Mouse (Mus musculus): ENCODE data around the gene Mgll. TPM values are rescaled to one million over a fixed set of nuclear protein-coding genes. Genes with fewer than 3 reads are reported as not detected.
A peak's percentile ranks its signal among the peaks of the same experiment; 100 is the strongest.

Gene Mgll
- total RNA-seq, 2 experiments from 2014 or later: 160 to 194 TPM

GRCm38 (mm10) chr6:88770981-88771380, 46.8 kb downstream of the Mgll start:
- no peak for DNase-seq

DNA sequence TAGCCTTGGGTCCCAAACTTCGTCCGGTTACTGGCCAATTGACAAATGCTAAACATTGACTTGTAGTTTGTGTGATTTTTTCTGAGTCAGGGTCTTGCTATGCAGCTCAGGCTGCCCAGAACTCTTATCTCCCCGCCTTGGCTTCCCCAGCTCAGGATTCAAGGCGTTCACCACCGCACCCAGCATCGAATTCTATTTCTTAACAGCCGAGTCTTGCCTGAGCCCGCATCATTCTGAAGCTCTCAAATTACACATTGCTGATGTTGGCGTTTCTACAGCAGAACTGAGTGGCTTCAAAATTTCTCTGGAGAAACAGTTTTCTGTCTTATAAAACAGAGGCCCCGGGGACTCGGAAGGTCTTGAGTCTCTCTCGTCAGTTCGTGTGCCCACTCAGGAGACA, 47.8 kb downstream of the Mgll start:
- DNase-seq: no peak

DNA sequence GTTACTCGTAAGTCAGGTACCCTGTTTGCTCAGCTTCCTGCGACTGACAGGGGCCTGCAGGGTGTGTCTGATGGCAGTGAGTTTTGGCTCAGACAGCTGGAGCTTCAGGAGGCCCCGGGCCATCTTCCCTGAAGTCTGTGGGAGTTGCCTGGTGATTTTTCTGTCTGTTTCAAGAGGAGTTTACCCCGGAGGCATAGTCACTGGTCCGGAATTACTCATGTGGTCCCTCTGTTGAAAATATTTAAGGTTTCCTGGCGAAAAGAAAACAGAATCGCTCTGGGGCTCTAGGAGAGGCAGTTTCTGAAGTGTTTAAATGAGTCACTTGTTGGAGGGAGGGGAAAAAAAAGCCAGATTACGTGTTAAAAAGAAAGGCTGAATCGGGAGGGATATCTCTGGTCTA, 49.8 kb downstream of the Mgll start:
- DNase-seq: no peak

DNA sequence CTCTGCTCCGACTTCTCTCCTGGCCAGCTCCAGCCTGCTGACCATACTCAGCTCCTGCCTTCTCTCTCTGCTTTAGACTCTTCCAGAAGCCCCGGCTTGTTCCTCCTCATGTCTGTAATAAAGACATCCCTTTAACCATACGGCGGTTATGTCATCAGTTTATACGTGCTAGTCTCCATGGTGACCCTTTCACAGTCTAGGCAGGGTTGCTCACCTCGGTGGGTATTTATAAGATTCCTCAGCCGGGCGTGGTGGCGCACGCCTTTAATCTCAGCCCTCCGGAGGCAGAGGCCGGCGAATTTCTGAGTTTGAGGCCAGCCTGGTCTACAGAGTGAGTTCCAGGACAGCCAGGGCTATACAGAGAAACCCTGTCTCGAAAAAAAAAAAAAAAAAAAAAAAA, 51.1 kb downstream of the Mgll start:
- no peak for DNase-seq

GRCm38 (mm10) chr6:88776336-88776923, 52.2 kb downstream of the Mgll start:
- peak in 1 of 2 experiments; percentile 47 for DNase-seq

DNA sequence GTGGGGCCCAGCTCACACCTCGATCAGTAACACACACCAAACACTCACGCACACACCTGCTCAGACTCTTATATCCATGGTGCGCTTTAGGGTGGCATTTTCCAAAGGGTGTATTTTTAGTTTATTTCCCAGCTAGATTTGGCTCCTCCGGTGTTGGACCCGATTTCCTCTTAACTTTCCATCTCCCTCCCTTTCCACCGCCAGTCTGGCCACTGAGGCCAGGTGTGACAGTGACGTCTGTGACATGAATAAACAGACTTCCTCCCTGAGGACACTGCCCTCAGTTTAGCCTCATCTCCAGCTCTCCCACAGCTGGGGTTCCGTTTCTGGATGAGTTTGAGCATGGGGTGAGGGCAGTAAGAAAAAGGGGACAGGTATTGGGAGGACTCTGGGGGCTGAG, 52.8 kb downstream of the Mgll start:
- no peak for DNase-seq

- no peak for DNase-seq
These were observed 54.0 kb downstream of the Mgll start for GRCm38 (mm10) chr6:88778047-88778688.

- DNase-seq: no peak
These were observed 55.5 kb downstream of the Mgll start for GRCm38 (mm10) chr6:88779755-88780154.

DNA sequence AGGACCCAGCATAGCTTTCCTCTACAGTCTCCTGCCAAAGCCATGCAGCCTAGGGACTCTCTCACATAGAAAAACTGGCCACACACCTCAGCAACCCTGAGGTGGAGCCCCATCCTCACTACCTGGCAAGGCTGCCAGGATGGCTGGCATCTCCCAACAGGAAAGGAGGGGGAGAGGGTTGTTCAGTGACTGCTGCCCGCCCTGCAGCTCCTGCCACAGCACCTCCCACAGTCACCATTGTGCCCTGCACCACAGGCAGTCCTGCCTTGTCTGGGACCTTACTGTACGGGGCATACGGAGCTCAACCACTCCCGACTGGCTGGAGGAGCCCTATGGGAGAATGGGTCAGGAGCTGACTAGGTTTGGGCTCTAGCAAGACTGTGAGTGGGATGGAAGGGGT, 57.7 kb downstream of the Mgll start:
- no peak for DNase-seq

DNA sequence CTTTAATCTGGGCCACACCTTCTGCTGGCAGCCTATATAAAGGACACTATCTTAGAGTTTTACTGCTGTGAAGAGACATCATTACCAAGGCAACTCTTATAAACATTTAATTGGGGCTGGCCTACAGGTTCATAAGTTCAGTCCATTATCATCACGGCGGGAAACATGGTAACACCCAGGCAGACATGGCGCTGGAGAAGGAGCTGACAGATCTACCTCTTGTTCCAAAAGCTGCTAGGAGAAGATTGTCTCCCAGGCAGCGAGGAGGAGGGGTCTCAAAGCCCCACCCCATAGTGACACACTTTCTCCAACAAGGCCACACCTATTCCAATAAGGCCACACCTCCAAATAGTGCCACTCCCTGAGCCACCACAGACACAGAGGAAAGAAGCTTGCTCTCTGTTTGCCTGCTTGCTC, 58.8 kb downstream of the Mgll start:
- DNase-seq: no peak

DNA sequence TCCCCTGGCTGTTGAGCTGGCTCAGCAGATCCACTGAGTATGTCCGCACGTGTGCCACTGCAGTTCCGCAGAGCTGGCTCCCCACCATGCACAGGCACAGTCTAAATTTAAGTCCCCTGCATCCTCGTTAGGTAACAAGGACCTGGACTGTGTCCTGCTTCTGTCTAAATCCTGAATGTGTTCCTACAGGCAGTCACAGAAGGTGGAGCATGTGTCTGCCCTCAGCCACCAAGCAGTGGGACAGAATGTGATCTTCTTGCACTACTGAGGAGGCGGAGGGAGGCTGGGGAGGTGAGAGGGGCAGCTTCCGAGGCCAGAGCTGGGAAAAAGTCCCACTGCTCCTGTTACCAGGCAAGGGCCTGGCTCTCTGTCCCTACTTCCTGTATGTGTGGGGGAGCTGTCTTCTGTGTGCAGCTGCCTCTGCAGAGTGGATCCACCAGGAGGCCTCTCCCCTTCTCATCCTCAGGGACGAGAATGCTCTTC, 60.5 kb downstream of the Mgll start:
- DNase-seq: no peak

- DNase-seq: no peak
These were observed 61.1 kb downstream of the Mgll start for GRCm38 (mm10) chr6:88785331-88785730.

GRCm38 (mm10) chr6:88785781-88786542, 61.8 kb downstream of the Mgll start:
- no peak for DNase-seq

DNA sequence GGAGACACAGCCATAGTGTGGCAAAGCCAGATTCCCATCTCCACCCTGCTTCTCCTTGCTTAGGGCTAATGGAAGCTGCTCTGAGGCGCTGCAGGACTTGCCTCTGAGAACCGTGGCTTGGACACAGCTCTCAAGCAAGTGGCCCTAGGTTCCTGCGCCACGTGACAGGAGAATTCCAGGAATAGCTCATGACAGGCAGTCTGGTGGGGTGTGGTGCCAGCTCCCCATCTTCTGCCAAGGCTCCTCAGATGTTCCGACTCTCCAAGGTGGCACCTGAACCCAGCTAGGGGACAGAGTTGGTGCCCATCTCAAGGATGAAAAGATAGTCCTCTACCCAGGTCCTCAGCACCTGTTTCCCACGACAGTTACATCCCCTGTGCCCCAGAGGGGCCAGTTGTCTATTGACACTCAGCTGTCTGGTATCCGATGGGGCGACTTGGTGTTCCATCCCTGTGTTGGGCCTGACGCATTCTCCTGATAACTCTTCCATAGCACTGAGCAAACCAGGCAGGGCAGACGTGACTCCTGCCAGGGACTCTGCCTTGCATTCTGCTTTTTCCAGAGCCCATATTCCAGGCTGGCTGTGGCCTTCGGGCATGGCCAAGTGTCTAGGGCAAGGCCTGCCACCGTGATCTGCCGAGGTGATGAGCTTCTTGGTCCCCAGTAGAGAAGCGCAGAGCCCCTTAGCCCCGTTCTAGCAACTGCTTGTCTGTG, 62.7 kb downstream of the Mgll start:
- no peak for DNase-seq

DNA sequence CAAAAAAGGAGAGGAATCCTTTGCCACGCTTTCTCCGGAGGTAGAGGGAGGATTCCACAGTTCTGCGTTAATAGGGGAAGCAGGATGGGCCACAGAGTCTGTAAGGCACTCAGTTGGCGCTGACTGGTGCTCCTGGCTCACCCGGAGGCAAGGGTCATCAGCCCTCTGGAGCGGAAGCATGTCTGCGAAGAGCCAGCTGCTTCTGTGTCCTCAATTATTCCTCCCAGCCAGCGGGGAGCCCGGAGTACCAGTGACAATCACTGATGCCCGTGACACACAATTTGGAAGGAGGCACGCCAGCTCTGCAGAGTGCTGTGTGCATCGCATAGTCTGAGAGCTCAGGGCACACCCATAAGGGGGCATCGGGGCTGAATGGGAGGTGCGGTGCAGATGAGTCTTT, 63.3 kb downstream of the Mgll start:
- peak; percentile 28 to 44 for DNase-seq

DNA sequence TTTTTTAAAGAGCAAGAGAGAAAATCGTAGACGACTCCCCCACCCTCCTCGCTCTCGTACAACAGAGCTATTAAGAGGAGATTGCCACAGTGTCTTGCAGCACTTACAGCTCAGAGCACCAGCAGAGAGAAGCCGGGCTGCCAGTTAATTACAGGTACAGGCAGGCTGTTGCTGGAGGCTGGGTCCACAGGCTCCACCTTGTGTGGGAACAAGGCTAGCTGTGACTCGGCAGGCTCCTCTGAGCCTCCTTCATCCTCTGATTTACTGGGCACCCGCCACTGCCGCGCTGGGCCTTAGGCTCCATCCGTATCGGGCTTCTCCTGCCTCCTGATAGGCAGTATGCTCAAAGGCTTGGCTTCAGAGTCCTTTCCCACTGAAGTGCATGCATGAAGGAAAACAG, 64.0 kb downstream of the Mgll start:
- no peak for DNase-seq

DNA sequence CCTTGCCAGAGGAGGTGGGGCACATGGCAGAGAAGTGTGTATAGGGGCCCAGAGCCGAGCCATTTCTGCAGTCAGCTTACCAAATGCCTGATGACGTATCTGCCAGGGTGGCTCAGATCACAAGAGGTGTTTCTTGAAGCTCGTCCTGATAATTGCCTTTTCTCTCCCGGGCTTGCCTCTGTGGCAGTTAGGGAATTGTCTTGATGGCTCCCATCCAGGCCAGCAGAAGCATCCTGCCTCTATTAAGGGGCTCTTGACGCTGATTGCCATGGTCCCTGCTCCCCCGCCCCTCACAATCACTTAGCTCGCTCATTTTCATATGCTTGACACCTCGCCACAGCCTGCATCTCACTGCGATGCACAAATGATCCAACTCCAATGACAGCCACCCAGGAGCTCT, 67.1 kb downstream of the Mgll start:
- DNase-seq: no peak

DNA sequence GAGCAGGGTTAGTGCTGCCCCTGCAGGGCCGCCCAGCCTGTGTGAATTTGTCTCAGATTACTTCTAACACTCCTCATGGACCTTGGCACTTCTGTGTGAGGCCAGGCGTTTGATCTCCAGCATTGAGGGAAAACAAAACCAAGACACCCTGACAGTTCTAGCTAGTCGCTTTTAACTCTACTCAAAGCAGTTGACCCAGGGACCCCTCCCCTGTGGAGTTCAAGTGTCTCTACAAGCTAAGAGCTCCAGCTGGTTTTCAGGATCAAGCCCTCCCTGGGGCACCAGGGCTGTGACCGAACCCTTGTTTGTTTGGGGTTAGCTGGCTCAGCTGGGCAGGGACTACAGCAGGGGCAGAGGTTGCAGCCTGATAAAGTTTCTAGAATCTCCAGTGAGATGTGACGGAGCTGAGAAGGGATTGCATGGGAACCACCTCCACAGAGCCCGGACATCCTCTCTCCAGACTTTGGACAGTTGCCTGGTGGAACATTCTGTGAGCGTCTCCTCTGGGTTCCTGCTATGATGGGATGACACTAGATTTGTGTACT, 68.0 kb downstream of the Mgll start:
- DNase-seq: peak; percentile 43 to 46

DNA sequence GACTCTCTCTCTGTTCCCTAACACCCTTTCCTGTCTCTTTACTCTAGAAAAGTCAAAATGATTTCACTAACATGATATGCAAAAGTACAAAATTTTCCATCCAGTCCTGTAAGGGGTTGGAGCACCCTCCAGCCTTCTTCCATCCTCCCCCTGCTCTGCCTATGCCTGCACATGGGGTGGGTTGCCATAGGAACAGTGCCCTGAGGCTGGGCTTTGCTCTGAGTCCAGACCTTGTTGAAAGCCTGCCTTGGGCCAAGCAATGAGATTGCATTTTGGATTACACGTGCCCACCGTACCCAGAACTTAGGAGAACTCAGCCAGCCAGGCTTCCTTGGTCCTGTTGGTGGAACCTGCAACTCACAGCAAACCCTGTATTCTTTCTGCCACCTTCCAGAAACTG, 69.0 kb downstream of the Mgll start:
- peak; percentile 71 to 72 for DNase-seq

GRCm38 (mm10) chr6:88793872-88794271, 69.7 kb downstream of the Mgll start:
- DNase-seq: no peak

DNA sequence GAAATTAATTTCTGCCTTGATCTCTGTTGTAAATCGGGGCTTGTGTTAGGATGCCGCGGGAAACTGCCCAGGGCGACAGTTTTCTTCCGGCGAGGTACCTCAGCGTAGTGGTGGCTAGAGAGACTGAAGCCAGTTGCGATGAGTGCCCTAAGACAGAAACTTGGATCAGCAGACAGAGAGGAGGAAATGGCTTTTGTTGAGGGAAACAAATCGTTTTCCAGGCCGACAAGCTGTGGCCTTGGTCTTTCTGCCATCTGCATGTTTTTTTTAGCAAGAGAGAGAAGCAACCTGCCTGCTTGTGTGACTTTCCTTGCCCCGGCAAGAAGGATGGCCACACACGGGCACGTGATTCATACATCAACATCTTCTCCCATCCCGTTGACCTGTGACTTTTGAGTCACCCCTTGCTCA, 70.4 kb downstream of the Mgll start:
- peak; percentile 54 to 63 for DNase-seq

- DNase-seq: no peak
These were observed 76.0 kb downstream of the Mgll start for GRCm38 (mm10) chr6:88800191-88800590.

All from adrenal gland, postnatal 36 days (tissue).